Mouse (Mus musculus): Measurements from ENCODE around the gene Chd2. TPM values are rescaled to one million over a fixed set of nuclear protein-coding genes. Genes with fewer than 3 reads are reported as not detected.

The Chd2 gene
- polyA plus RNA-seq, 1 experiment from 2014 or later, result 41.5 TPM

DNA sequence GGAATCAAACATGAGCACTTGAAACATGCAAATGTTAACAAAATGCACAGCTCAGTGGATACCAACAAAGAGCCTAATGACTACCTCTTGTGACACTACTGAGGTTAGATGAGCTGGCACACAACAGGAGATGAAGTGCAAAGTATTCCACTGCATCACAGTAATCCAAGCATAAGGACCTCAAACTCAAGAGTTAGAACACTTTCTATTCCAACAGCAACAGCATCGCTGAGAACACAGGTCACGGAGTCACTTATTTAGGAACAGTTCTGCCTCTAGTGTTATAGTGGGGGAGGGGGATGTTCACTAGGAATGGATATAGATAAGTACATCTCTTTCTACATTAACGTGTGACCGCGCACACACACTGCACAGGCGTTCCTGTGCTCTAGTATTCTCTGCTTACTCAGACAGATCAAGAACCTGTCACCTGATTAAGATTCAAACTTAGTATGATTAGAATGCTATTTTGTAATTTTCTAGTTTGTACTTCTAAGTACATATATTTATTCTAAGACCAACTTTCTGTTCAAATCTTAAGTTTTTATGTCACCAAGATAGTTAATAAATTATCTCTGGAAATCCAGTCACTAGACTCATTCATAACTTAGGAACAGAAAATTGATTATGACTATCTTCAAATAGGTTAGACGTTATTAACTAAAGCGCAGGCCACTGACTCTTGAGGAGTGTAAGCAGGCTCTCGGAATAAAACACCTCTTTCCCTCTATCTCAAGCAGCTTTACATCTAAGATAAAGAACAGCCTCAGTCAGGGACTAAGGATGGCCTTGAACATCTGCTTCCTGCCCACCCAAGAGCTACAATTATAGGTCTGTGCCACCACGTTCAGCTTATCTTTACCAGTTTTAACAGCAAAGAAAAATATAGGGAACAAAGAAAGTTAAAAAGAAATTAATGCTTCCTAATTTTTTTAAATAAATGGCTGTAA is 5.2 kb upstream of the Chd2 start:
- Histone ChIP-seq H3K27me3 (replicated peaks) (no peaks in the 10 kb centered on the region), H3K9ac (no peak overlapping the region), H3K4me3 (no peak overlapping the region), H3K4me2 (replicated peaks) (no peak overlapping the region), H3K27ac (no peak overlapping the region), H3K4me1 (peaks cover 6% of the 10 kb centered on the region; the same call in 1 of the 2 replicates), H3K9me3 (no peaks in the 10 kb centered on the region), H3K36me3 (peaks cover 33% of the 10 kb centered on the region)
- ATAC-seq (ENCODE audit: low FRiP score, low read depth), result no peak
- WGBS, result 87% methylated on average over 10 of the region's 10 CpGs

DNA sequence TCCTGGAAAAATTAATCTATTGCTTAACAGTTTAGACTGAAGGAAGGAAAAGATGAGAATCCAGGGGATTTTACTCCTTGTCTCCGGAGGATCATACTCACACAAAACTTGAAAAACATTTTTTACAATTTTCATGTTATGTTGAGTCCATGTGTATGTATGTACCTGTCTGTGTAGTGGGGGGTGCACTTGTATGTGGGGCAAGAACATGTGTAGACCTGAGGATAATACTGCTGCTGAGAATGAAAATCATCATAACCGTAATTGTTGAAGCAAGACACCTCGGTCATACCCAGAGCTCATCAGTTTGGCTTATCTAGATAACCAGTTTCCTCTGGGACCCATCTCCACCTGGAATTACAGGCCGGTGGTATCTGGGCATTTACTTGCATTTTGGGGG is 3.4 kb upstream of the Chd2 start:
- no peak overlapping the region for H3K9ac ChIP-seq
- no peak for ATAC-seq (ENCODE audit: low FRiP score, low read depth)
- H3K4me3 ChIP-seq, result no peak overlapping the region
- H3K4me2 ChIP-seq (replicated peaks), result no peak overlapping the region
- H3K4me1 ChIP-seq, result peaks cover 6% of the 10 kb centered on the region; the same call in 1 of the 2 replicates
- H3K27ac ChIP-seq, result no peak overlapping the region
- no peaks in the 10 kb centered on the region for H3K27me3 ChIP-seq (replicated peaks)
- 92% methylated on average over 4 of the region's 4 CpGs for WGBS
- H3K36me3 ChIP-seq, result peaks cover 27% of the 10 kb centered on the region
- H3K9me3 ChIP-seq, result no peaks in the 10 kb centered on the region

DNA sequence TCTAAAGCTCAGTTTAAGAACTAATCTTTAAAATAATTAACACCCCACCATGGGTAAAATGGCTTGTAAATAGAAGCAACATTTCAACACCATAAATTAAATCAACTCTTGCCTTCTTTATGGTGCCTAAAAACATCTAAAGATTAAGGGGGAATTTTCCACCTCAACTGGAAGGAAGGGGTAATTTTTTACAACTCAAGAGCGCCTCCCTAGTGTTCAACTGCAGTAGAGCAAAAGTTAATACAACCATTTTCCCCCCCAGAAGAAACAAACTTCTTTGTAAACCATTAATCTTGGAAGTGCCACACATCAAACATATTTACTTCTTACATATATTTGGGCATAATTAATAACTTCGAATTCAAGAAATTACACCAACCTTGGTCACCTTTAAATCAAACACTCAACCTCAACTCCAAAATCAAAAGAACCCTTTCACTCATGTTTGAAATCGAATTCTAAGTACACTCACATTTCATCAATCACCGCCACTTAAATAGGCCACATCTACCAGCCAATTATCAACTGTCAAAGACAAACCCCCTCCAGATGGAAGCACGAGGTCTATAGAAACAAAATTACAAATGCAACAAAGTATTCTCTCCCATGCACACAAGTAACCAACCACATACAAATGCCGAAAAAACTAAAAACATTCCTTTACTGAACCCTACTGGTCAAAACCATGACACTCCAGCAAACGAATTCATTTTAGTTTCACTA is 662 bp upstream of the Chd2 start:
- no peaks in the 10 kb centered on the region for H3K9me3 ChIP-seq
- peak overlapping the region; percentile 60 for H3K4me2 ChIP-seq (replicated peaks)
- no peak for ATAC-seq (ENCODE audit: low FRiP score, low read depth)
- H3K27ac ChIP-seq, result no peak overlapping the region
- H3K36me3 ChIP-seq, result peaks cover 11% of the 10 kb centered on the region
- H3K4me3 ChIP-seq, result no peak overlapping the region
- peaks cover 6% of the 10 kb centered on the region; the same call in 1 of the 2 replicates for H3K4me1 ChIP-seq
- 80% methylated on average over 7 of the region's 7 CpGs for WGBS
- H3K9ac ChIP-seq, result no peak overlapping the region
- no peaks in the 10 kb centered on the region for H3K27me3 ChIP-seq (replicated peaks)

DNA sequence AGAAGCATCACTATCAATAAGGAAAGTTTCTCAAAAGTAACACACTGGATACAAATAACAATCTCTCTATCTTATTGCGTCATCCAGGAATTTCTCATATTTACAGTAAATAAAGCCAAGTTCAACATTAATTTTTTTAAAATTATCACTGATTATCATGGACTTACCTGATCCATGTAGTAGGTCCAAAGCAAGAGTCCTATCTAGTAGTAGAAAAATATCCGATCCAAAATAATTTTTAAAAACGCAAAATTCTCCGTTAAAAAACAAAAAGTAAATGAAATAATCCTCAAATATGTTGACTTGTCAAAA is 595 bp downstream of the Chd2 start:
- Histone ChIP-seq H3K27ac (peak overlapping the region; percentile 98; the same call in 1 of the 2 replicates), H3K4me3 (peak overlapping the region; percentile 72), H3K36me3 (peaks cover 6% of the 10 kb centered on the region), H3K4me2 (replicated peaks) (peak overlapping the region; percentile 60), H3K9ac (peak overlapping the region; percentile 89), H3K27me3 (replicated peaks) (no peaks in the 10 kb centered on the region), H3K9me3 (no peaks in the 10 kb centered on the region), H3K4me1 (peaks cover 5% of the 10 kb centered on the region; the same call in 1 of the 2 replicates)
- ATAC-seq (ENCODE audit: low FRiP score, low read depth), result no peak
- 1% methylated on average over 4 of the region's 4 CpGs for WGBS

DNA sequence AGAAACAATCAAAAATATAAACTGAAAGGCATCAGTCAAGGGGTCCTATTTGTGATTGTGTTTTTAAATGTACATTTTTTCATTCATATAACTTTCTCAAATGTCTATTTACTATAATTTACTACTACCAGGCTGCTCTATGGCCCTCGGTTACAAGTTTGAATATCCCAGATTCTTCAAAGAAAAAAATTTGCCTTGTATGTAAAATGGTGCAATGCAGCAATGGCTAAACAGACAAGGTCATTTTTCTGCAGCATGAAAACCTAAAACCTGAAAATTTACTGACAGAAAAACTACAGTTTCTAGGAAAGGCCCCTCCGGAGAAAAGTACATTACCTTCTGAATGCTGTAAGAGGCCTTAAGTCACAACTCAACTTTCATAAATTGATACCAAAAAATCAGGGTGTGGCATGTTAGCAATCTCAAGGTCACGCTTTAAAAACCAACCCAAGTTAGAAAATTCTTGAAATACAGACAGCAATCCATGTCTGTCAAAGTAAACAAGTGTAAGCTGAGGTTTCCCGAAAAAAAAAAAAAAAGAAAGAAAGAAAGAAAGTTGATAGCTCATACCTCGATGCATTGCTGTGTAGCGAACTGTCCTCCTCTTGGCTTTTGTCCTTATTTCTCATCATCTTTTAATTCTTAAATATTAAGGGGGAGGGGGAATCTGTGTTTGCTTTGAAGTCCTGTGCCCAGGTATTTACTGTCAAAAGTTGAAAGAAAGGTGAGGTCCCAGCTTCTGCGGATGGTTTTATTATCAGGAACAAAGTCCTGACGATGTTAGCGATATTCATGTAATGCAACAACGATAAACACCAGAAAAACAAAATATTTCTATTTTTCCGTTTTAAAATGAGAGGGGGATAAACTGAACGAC is 1.2 kb downstream of the Chd2 start:
- H3K27ac ChIP-seq, result no peak overlapping the region
- no peak for ATAC-seq (ENCODE audit: low FRiP score, low read depth)

DNA sequence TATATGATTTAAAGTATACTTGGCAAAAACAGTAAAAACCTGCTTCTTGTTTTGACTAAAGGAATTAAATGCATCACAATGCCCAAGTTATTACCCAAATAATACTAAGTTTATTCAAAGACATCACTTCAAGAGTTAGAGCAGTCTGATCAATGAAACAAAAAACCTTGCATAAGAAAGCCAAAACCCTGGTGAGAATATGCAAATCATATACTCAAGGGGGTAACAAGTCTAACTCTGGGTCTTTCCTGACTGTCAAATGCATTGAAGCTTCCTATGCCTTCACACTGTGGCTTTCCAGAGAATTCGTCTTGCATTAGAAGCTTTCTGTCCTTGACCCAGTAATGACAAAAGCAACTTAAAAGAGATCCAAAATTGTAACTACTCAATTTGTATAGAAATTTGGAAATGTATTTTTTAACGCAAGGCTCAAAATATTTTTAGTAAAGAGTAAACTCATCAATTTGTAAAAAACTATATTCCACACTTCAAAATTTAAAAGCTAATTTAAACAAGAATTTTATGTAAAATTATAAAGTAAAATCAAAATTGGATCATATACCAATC is 2.4 kb downstream of the Chd2 start:
- Histone ChIP-seq H3K36me3 (0 out of 2 replicates have a peak, but pooled peaks cover 2% of the 10 kb centered on the region), H3K9me3 (no peaks in the 10 kb centered on the region), H3K9ac (peak overlapping the region; percentile 57), H3K27me3 (replicated peaks) (no peaks in the 10 kb centered on the region), H3K4me3 (peak overlapping the region; percentile 16), H3K4me1 (peaks cover 6% of the 10 kb centered on the region), H3K27ac (no peak overlapping the region), H3K4me2 (replicated peaks) (peak overlapping the region; percentile 67)
- 29% methylated on average over 2 of the region's 2 CpGs for WGBS
- ATAC-seq (ENCODE audit: low FRiP score, low read depth), result no peak

More for the DNA sequence above, 1.2 kb downstream of the Chd2 start:
- H3K27me3 ChIP-seq (replicated peaks), result no peaks in the 10 kb centered on the region
- peak overlapping the region; percentile 53 for H3K9ac ChIP-seq
- H3K36me3 ChIP-seq, result peaks cover 6% of the 10 kb centered on the region
- H3K4me1 ChIP-seq, result peaks cover 5% of the 10 kb centered on the region; the same call in 1 of the 2 replicates
- H3K4me3 ChIP-seq, result peak overlapping the region; percentile 47
- 3% methylated on average over 12 of the region's 12 CpGs for WGBS
- H3K4me2 ChIP-seq (replicated peaks), result peak overlapping the region; percentile 54
- H3K9me3 ChIP-seq, result no peaks in the 10 kb centered on the region

DNA sequence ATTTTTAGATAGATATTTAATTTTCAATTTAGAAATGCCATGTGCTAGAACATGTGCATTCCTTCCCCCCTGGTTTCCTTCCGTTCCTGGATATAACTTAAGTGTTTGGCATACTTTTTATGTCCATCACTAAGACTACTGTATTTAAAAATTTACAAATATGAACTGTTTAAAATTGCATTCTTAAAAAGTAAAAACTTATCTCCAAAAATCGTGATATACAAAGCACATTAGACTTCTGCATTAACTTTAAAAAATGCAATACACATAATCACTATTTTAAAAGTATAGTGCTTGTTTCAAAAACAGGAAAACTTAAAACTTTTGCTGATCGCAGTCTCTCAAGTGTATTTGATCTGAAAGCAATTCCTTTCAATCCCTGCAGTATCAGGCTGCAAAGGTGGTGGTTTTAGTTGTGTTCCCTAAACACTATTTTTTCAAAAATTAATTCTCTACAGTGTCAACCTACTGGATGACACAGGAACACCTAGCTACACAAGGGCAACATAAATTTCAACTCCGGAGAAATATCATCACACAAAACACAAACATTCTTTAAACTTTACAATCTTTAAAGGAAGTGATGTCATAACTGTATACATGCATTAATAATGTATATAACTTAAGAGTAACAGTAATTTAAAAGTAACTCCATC is 3.1 kb downstream of the Chd2 start:
- Histone ChIP-seq H3K27me3 (replicated peaks) (no peaks in the 10 kb centered on the region), H3K27ac (peak overlapping the region; percentile 86), H3K36me3 (0 out of 2 replicates have a peak, but pooled peaks cover 2% of the 10 kb centered on the region), H3K9me3 (no peaks in the 10 kb centered on the region), H3K4me3 (peak overlapping the region; percentile 36), H3K9ac (peak overlapping the region; percentile 58), H3K4me1 (peaks cover 10% of the 10 kb centered on the region), H3K4me2 (replicated peaks) (peak overlapping the region; percentile 67)
- ATAC-seq (ENCODE audit: low FRiP score, low read depth), result no peak; the same call in 1 of the 2 replicates
- WGBS, result 16% methylated on average over 4 of the region's 4 CpGs

DNA sequence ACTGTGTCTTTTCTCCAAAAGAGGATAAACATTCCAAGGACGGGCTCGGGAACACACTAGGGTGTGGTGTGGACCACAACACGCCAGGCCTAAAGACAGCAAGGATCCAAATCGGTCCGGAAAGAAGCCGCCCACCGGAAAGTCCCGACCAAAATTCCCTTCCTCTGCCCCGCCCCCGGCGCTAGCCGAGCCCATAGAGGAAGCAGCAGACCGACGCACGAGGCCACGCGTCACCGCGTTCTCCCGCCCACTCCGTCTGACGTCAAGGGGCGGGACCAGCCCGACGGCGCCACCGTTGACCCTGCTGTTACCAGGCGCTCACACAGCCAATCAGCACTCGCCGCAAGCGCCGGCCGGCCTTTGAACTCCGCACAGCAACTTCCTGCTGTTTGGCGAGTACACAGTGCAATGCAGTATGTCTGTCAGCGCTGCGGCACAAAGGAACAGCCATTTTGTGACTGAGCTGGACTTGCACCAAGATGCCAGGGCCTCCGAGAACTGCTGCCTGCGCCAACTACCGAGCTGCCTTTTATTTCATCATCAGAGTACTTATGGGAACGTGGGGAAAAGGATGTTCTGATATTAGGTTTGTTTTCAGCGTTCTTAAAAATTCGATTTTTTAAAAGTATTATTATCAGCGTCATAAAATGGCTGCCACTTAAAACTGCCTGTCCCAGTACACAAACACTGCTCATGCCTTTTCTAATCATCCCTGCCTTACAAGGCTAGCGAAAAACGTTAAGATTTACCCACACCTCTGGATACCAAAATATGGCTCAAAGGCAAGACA is 3.8 kb downstream of the Chd2 start:
- H3K27me3 ChIP-seq (replicated peaks), result no peaks in the 10 kb centered on the region
- H3K9ac ChIP-seq, result peak overlapping the region; percentile 65
- peak overlapping the region; percentile 67 for H3K4me2 ChIP-seq (replicated peaks)
- H3K9me3 ChIP-seq, result no peaks in the 10 kb centered on the region
- peaks cover 10% of the 10 kb centered on the region for H3K4me1 ChIP-seq
- peak overlapping the region; percentile 86 for H3K27ac ChIP-seq
- H3K4me3 ChIP-seq, result peak overlapping the region; percentile 36
- peak; percentile 99 for ATAC-seq (ENCODE audit: low FRiP score, low read depth)
- no peaks in the 10 kb centered on the region for H3K36me3 ChIP-seq
- under 1% methylated on average over 46 of the region's 46 CpGs for WGBS

DNA sequence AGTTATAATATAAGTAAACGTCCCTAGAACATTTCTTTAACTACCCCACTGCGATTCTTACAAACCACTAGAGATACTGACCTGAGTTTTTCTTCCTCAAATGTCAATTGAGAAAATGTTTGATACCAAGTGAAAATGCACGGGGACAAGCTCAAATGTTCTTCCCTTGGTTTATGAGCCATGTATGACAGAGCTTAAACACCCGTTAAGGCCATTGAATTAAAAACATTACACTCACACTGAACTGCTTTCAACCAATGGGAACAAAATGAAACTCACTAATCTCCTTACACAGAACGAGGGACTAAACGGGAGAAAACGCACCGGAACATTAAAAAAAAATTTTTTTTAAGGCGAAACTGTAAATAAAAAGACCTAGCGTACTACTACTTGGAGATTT is 4.4 kb downstream of the Chd2 start:
- Histone ChIP-seq H3K4me3 (peak overlapping the region; percentile 36), H3K9ac (peak overlapping the region; percentile 65), H3K36me3 (no peaks in the 10 kb centered on the region), H3K4me1 (peaks cover 10% of the 10 kb centered on the region), H3K4me2 (replicated peaks) (peak overlapping the region; percentile 67), H3K27ac (peak overlapping the region; percentile 46; the same call in 1 of the 2 replicates), H3K27me3 (replicated peaks) (no peaks in the 10 kb centered on the region), H3K9me3 (no peaks in the 10 kb centered on the region)
- WGBS, result 24% methylated on average over 10 of the region's 10 CpGs
- ATAC-seq (ENCODE audit: low FRiP score, low read depth), result 0 out of 2 replicates have a peak, but pooled peaks have one; percentile 7

DNA sequence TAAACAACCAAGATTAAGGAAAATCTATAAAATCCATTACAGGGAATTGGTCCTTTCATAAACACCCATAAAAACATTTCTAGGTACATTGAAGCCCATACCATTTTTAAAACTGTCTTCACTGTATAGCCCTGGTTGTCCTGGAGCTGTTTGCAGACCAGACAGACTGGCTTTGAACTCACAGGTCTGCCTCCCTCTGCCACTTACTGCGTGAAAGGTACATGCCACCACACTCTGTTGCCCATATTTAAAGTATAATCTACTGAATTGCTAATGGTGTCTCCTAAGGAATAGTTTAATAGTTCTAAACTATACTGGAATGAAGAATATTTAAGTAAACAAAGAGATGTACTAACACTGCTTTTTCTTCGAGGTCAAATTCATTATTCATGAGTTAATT is 5.1 kb downstream of the Chd2 start:
- H3K9ac ChIP-seq, result no peak overlapping the region
- no peak for ATAC-seq (ENCODE audit: low FRiP score, low read depth)
- peak overlapping the region; percentile 67 for H3K4me2 ChIP-seq (replicated peaks)
- no peaks in the 10 kb centered on the region for H3K9me3 ChIP-seq
- H3K27me3 ChIP-seq (replicated peaks), result no peaks in the 10 kb centered on the region
- no peaks in the 10 kb centered on the region for H3K36me3 ChIP-seq
- no peak overlapping the region for H3K4me3 ChIP-seq
- H3K27ac ChIP-seq, result no peak overlapping the region
- WGBS, result 86% methylated on average over 2 of the region's 2 CpGs
- H3K4me1 ChIP-seq, result peaks cover 10% of the 10 kb centered on the region
